Mouse (Mus musculus) urinary bladder, postnatal 10 days (tissue): ENCODE results near the gene Narfl.
"Not testable (repeated sequence)": the region's sequence is repeated elsewhere in the genome, so short reads cannot be mapped to it uniquely, and the experiment has no call there.

Source experiments
- DNase-seq: peaks from one replicate; pipeline ENCODE4 v3.0.0; 2022; ENCODE audit warnings: low spot score

Narfl gene

GRCm38 (mm10) chr17:25802825-25803517 is 29.4 kb downstream of the Narfl start:
- DNase-seq: no peak

GRCm38 (mm10) chr17:25806507-25806906 is 32.9 kb downstream of the Narfl start:
- no peak for DNase-seq

GRCm38 (mm10) chr17:25807452-25807851 is 33.9 kb downstream of the Narfl start:
- not testable (repeated sequence) for DNase-seq

GRCm38 (mm10) chr17:25808028-25808427 is 34.5 kb downstream of the Narfl start:
- DNase-seq: no peak

GRCm38 (mm10) chr17:25808789-25809605 is 35.4 kb downstream of the Narfl start, which contains the start of gene Fbxl16:
Fbxl16 (plus strand) TSS chr17:25809085.
- no peak for DNase-seq

GRCm38 (mm10) chr17:25809606-25810340 is 36.2 kb downstream of the Narfl start:
- no peak for DNase-seq

- DNase-seq: no peak
Measured at GRCm38 (mm10) chr17:25810890-25811289, 37.3 kb downstream of the Narfl start.

- no peak for DNase-seq
Measured at GRCm38 (mm10) chr17:25813471-25813870, 39.9 kb downstream of the Narfl start.

GRCm38 (mm10) chr17:25817662-25818061 is 44.1 kb downstream of the Narfl start:
- no peak for DNase-seq

GRCm38 (mm10) chr17:25818851-25819780 is 45.5 kb downstream of the Narfl start:
- no peak for DNase-seq

GRCm38 (mm10) chr17:25823452-25823851 is 49.9 kb downstream of the Narfl start, which contains the start of gene Wdr24:
Wdr24 (plus strand) TSS chr17:25823627.
- no peak for DNase-seq

- DNase-seq: no peak
Measured at GRCm38 (mm10) chr17:25824362-25825142, 51.0 kb downstream of the Narfl start.

GRCm38 (mm10) chr17:25825311-25825710 is 51.7 kb downstream of the Narfl start:
- DNase-seq: no peak

GRCm38 (mm10) chr17:25825984-25826570 is 52.5 kb downstream of the Narfl start:
- DNase-seq: no peak

GRCm38 (mm10) chr17:25827011-25827410 is 53.4 kb downstream of the Narfl start:
- no peak for DNase-seq

- DNase-seq: no peak
Measured at GRCm38 (mm10) chr17:25827546-25828222, 54.1 kb downstream of the Narfl start.

GRCm38 (mm10) chr17:25828223-25828594 is 54.6 kb downstream of the Narfl start:
- DNase-seq: no peak

- DNase-seq: no peak
Measured at GRCm38 (mm10) chr17:25828712-25829557, 55.4 kb downstream of the Narfl start, which contains the start of gene Jmjd8. Jmjd8 (plus strand) TSS chr17:25828867.
